Mouse (Mus musculus) hindbrain, postnatal 0 days (tissue): Measurements from ENCODE around the gene Slc16a2. TPM values are rescaled to one million over a fixed set of nuclear protein-coding genes. Genes with fewer than 3 reads are reported as not detected.

Source experiments
- ATAC-seq: fragments of 200-750 bp; cut with Nextera tagmentation; 2 replicates; pipeline ENCODE4 v1.8.0; 2017; ENCODE audit warnings: mild to moderate bottlenecking, moderate TSS enrichment, moderate library complexity
- DNase-seq: peaks from one replicate; pipeline ENCODE4 v3.0.0-alpha.2; 2015; ENCODE audit warnings: low spot score
- H3K27ac ChIP-seq: fragments of 300-500 bp; sonication (generic); 2 replicates; pipeline ENCODE4 v1.5.1; 2014; ENCODE audit warnings: mild to moderate bottlenecking
- H3K27me3 ChIP-seq: fragments of 300-500 bp; sonication (generic); 2 replicates; pipeline ENCODE4 v1.6.1; 2014; ENCODE audit warnings: low read length, mixed read lengths; ENCODE audit not compliant: insufficient read depth
- H3K36me3 ChIP-seq: fragments of 300-500 bp; sonication (generic); 2 replicates; pipeline ENCODE4 v1.6.1; 2014; ENCODE audit warnings: low read length, mixed read lengths; ENCODE audit not compliant: insufficient read depth
- H3K4me1 ChIP-seq: fragments of 300-500 bp; sonication (generic); 2 replicates; pipeline ENCODE4 v1.6.1; 2014; ENCODE audit warnings: antibody characterized with exemption, low read length, mixed read lengths; ENCODE audit not compliant: insufficient read depth
- H3K4me2 ChIP-seq: fragments of 300-500 bp; sonication (generic); 2 replicates; pipeline ENCODE4 v1.6.1; 2014; ENCODE audit warnings: low read depth, mild to moderate bottlenecking, low read length, moderate library complexity, mixed read lengths
- H3K4me3 ChIP-seq: fragments of 300-500 bp; sonication (generic); 2 replicates; pipeline ENCODE4 v1.5.1; 2014; ENCODE audit warnings: low read length
- H3K9ac ChIP-seq: fragments of 300-500 bp; sonication (generic); replicated peaks from 2 replicates; pipeline ENCODE4 v1.6.1; 2014; ENCODE audit warnings: mild to moderate bottlenecking, low read length, moderate library complexity, mixed read lengths
- H3K9me3 ChIP-seq: fragments of 300-500 bp; sonication (generic); 2 replicates; pipeline ENCODE4 v1.6.1; 2016; ENCODE audit warnings: low read length, mixed read lengths
- CTCF ChIP-seq: IDR thresholded peaks from 2 replicates; pipeline ENCODE4 v1.5.1; 2016; ENCODE audit warnings: antibody characterized with exemption, control low read depth, low read depth
- WGBS: fragments of 180-500 bp; shearing (Covaris S2); extraction: QIAGEN DNeasy Blood & Tissue Kit; methylation state at CpG from one replicate; pipeline ENCODE4 v1.1.7; 2014; 5-methylcytosine and 5-hydroxymethylcytosine counted together
- polyA plus RNA-seq: library from polyadenylated mRNA; unstranded; fragments of >200 nt; fragmentation: Nextera tagmentation; extraction: Ambion mirVana; gene quantifications from 2 replicates; pipeline ENCODE4 v1.2.1, GENCODE M21; 2015
- total RNA-seq: library from RNA; depleted of rRNA; stranded (reverse); fragments of >200 nt; gene quantifications from 2 replicates; pipeline ENCODE4 v1.2.3, GENCODE M21; 2014

Gene Slc16a2
- total and polyA plus RNA-seq, 2 experiments from 2014 or later = 31.9 to 45.3 TPM

DNA sequence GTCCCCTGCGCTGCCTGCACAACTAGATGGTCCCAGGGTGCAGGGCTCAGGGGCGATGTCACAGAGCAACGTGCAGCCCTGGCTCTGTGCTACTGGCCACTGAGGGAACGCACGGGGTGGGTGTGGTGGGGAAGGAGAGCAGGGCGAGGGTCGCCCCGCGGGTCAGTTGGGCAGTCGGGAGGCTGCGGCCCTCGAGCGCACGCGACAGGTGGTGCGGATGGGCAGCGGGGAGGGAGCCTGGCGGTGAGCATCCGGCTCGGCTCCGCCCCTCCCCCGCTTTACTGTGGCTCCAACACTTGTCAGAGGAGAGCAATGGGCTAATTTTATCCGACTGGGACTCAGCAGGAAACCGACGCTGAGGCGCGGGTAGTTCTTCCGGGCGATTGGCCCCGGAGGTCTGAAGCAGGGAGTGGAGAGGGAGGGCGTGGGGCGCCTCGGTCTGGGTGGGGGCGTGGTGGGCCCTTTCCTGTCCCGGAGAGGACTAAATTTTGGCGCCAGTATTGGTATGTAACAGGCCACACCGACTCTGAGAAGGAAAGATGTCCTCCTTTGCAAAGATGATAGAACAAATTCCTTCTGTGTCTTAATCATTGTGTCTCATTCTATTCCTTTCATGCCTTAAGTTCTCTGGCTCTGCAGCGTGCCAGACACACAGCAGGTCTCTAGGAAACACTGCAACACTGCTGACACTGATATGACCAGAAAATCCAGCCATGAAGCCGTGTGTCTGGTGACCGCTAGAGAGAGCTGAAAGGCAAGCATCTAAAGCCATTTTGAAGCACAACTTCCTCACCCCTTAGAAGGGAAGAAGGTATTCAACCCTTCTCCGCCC is 126.4 kb downstream of the Slc16a2 start:
- H3K27me3 ChIP-seq = peaks cover 14% of the 10 kb centered on the region; the same call in 1 of the 2 replicates
- 2% methylated on average over 39 of the region's 41 CpGs for WGBS
- H3K4me2 ChIP-seq = peak overlapping the region; percentile 65
- no peaks in the 10 kb centered on the region for H3K9me3 ChIP-seq
- peak overlapping the region; percentile 39 for H3K4me3 ChIP-seq
- no peaks in the 10 kb centered on the region for H3K4me1 ChIP-seq
- peak overlapping the region; percentile 66 for H3K27ac ChIP-seq
- peak; percentile 79 for DNase-seq
- TF ChIP-seq CTCF = peak; percentile 60
- no peaks in the 10 kb centered on the region for H3K36me3 ChIP-seq
- ATAC-seq = peak; percentile 88
- peak overlapping the region; percentile 48 for H3K9ac ChIP-seq

DNA sequence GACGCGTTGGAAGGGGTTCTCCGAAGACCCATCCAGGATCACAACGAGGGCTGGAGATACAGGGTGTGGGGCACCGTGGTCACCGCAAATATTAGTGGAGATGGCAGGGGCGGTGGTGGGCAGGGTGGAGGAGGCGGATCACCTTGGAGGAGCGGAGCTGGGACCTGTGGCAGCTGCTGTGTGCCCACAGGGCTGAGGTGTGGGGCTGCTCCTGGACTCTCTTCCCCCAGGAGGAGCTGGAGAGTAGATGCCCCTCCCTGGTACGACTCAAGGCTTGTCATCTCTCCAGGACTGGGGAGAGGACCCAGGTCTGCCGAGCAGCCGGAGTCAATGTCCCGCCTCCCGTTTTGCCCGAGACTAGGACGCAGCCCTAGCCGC is 127.0 kb downstream of the Slc16a2 start:
- peak overlapping the region; percentile 65 for H3K4me2 ChIP-seq
- WGBS = 9% methylated on average over 17 of the region's 17 CpGs
- no peak for TF ChIP-seq CTCF
- DNase-seq (no peak), ATAC-seq (peak; percentile 48)
- peak overlapping the region; percentile 66 for H3K27ac ChIP-seq
- peak overlapping the region; percentile 39 for H3K4me3 ChIP-seq
- H3K36me3 ChIP-seq = no peaks in the 10 kb centered on the region
- peak overlapping the region; percentile 48; the same call in 1 of the 2 replicates for H3K9ac ChIP-seq
- H3K27me3 ChIP-seq = peaks cover 14% of the 10 kb centered on the region; the same call in 1 of the 2 replicates
- H3K4me1 ChIP-seq = no peaks in the 10 kb centered on the region
- H3K9me3 ChIP-seq = no peaks in the 10 kb centered on the region

DNA sequence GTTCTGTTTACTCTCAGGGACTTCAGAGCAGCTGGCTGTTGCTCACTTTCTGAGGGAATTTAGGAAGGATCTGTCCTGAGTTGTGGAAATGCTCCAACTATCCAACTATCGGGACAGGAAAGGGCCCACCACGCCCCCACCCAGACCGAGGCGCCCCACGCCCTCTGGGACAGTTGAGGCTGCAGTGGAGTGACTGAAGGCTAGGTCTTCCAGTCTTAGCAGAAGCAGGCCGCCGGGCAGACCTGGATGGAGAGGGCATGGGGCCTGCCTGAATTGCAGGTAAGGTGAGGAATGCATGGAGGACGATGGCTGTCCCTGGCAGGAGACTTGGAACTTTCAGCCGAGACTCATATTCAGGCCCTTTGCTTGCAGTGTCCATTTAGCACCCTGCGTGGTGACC is 127.4 kb downstream of the Slc16a2 start:
- peak overlapping the region; percentile 65 for H3K4me2 ChIP-seq
- WGBS = 45% methylated on average over 10 of the region's 10 CpGs
- peak overlapping the region; percentile 39; the same call in 1 of the 2 replicates for H3K4me3 ChIP-seq
- H3K9me3 ChIP-seq = no peaks in the 10 kb centered on the region
- ATAC-seq (no peak), DNase-seq (no peak)
- H3K4me1 ChIP-seq = no peaks in the 10 kb centered on the region
- no peak overlapping the region for H3K27ac ChIP-seq
- peak overlapping the region; percentile 48; the same call in 1 of the 2 replicates for H3K9ac ChIP-seq
- no peak for TF ChIP-seq CTCF
- H3K27me3 ChIP-seq = peaks cover 18% of the 10 kb centered on the region; the same call in 1 of the 2 replicates
- no peaks in the 10 kb centered on the region for H3K36me3 ChIP-seq

DNA sequence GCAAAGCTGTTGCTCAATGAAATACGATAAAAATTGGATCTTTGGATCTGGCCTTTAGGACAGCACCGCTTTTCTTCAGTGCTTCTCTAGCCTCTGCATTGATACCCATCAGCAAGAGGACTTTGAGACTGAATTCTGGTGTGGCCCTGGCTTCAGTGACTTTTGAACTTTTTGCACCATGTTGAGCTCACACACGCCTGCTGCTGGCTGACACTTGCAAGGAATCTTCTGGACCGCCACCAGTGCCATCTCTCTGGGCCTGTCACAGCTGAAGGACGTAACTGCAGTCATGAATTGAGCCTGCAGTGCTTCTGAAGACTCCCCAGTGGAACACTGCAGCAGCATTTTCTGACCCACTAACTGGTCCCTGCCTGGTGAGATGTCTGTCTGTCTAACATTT is 128.9 kb downstream of the Slc16a2 start:
- Histone ChIP-seq H3K36me3 (no peaks in the 10 kb centered on the region), H3K4me3 (no peak overlapping the region), H3K27ac (no peak overlapping the region), H3K4me2 (no peak overlapping the region), H3K9me3 (no peaks in the 10 kb centered on the region), H3K27me3 (peaks cover 13% of the 10 kb centered on the region; the same call in 1 of the 2 replicates), H3K4me1 (no peaks in the 10 kb centered on the region), H3K9ac (no peak overlapping the region)
- DNase-seq (no peak), ATAC-seq (no peak)
- WGBS = 81% methylated on average over 5 of the region's 5 CpGs
- TF ChIP-seq CTCF = no peak

DNA sequence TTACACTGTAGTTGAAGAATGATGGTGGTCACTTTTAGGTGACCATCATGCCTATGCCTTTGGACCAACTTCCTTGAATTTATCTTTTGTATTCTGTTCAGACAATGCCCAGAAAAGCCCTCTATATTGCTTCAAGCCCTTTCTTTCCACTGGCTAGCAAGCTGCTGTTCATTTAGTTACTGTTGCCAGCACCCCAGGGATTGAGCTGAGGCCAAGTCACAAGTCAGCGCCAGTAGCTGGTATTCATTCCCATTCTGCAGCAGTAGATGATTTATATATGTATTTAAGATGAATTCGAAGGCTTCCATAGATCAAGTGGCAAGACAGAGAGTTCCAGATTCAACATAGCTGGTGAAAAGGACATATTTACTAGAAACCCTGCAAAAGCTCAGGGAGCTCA is 133.2 kb downstream of the Slc16a2 start:
- Histone ChIP-seq H3K27me3 (peaks cover 14% of the 10 kb centered on the region; the same call in 1 of the 2 replicates), H3K9ac (no peak overlapping the region), H3K9me3 (no peaks in the 10 kb centered on the region), H3K4me2 (no peak overlapping the region), H3K27ac (no peak overlapping the region), H3K36me3 (no peaks in the 10 kb centered on the region), H3K4me3 (no peak overlapping the region), H3K4me1 (no peaks in the 10 kb centered on the region)
- ATAC-seq = no peak
- 61% methylated on average over 2 of the region's 2 CpGs for WGBS
- no peak for TF ChIP-seq CTCF
- peak; percentile 3 for DNase-seq

DNA sequence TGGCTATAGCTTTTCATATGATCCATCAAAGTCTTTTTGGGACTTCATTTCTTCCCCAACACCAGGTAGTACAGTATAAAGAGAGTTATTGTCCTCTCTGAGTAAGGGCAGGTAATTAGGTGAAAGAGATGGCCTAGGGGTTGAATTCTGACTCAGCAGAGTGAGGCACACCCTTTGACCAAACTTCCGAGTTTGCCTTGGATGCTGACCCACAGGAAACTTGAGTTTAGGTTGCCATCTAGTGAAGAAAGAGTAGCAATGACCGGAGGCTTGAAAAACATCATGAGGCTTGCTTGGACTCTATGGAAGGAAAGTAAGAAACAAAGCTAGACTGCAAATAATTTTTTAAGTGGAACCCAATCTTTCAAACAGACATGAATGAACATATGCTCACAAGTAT is 147.1 kb downstream of the Slc16a2 start:
- no peaks in the 10 kb centered on the region for H3K36me3 ChIP-seq
- H3K9ac ChIP-seq = no peak overlapping the region
- ATAC-seq (no peak), DNase-seq (peak; percentile 52)
- no peaks in the 10 kb centered on the region for H3K9me3 ChIP-seq
- peak; percentile 48 for TF ChIP-seq CTCF
- WGBS = 25% methylated on average over 2 of the region's 2 CpGs
- no peak overlapping the region for H3K4me2 ChIP-seq
- no peak overlapping the region for H3K4me3 ChIP-seq
- H3K27me3 ChIP-seq = no peaks in the 10 kb centered on the region
- H3K27ac ChIP-seq = no peak overlapping the region
- H3K4me1 ChIP-seq = no peaks in the 10 kb centered on the region

DNA sequence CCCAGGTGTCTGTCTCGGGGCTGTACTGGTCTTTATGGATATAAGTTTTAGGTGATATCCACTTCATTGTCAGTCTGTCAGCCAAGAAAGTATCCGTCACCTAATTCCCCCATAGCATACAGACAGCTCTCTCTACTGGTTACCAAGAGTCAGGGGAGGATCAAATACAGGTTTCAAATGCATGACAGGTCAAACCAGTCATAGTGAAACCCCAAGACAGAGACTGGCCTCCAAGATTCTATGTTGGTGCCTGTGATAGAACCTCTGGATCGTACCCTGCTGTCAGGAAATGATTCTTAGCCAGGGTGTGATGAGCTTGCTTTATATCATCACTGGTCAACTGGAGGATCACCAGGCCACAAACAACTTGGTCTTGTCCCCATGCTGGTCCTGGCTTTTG is 148.0 kb downstream of the Slc16a2 start:
- no peak for TF ChIP-seq CTCF
- DNase-seq (no peak), ATAC-seq (no peak)
- H3K9ac ChIP-seq = no peak overlapping the region
- H3K36me3 ChIP-seq = no peaks in the 10 kb centered on the region
- H3K4me2 ChIP-seq = no peak overlapping the region
- no peaks in the 10 kb centered on the region for H3K4me1 ChIP-seq
- no peak overlapping the region for H3K4me3 ChIP-seq
- H3K27ac ChIP-seq = no peak overlapping the region
- H3K27me3 ChIP-seq = no peaks in the 10 kb centered on the region
- 82% methylated on average over 3 of the region's 3 CpGs for WGBS
- H3K9me3 ChIP-seq = no peaks in the 10 kb centered on the region
